Mouse (Mus musculus) cerebellum, adult 2 months (tissue): ENCODE data around the gene Tenm2.

ENCODE experiments used
- CTCF ChIP-seq: fragments of 200-500 bp; IDR thresholded peaks from 2 replicates; pipeline ENCODE4 v1.5.1; 2011; ENCODE audit warnings: low read depth, mild to moderate bottlenecking, control low read depth, low read length, moderate library complexity, borderline replicate concordance; ENCODE audit not compliant: insufficient read depth
- POLR2A ChIP-seq: fragments of 200-500 bp; IDR thresholded peaks from 2 replicates; pipeline ENCODE4 v1.6.1; 2011; ENCODE audit warnings: low read length, control low read depth, borderline replicate concordance; ENCODE audit not compliant: insufficient read depth

- TF ChIP-seq CTCF (no peak), POLR2A (no peak)
Measured at GRCm38 (mm10) chr11:36121410-36121929, 1114.3 kb downstream of the Tenm2 start.
